Mouse (Mus musculus) limb, embryonic 14.5 days (tissue): ENCODE data around the gene Rab31. TPM values are rescaled to one million over a fixed set of nuclear protein-coding genes. Genes with fewer than 3 reads are reported as not detected.

Source experiments
- ATAC-seq: fragments of 200-750 bp; cut with Nextera tagmentation; 2 replicates; pipeline ENCODE4 v1.8.0; 2017; ENCODE audit warnings: low read depth, moderate number of reproducible peaks, moderate TSS enrichment; ENCODE audit not compliant: low FRiP score
- DNase-seq: peaks from one replicate; pipeline ENCODE4 v3.0.0-alpha.2; 2015; ENCODE audit warnings: low spot score
- H3K27ac ChIP-seq: fragments of 300-500 bp; sonication (generic); replicated peaks from 2 replicates; pipeline ENCODE4 v1.5.1; 2014; ENCODE audit warnings: low read depth, mild to moderate bottlenecking, low read length, moderate library complexity, mixed read lengths
- H3K27me3 ChIP-seq: fragments of 300-500 bp; sonication (generic); 2 replicates; pipeline ENCODE4 v1.6.1; 2014; ENCODE audit warnings: low read length, mixed read lengths; ENCODE audit not compliant: control insufficient read depth, insufficient read depth
- H3K36me3 ChIP-seq: fragments of 300-500 bp; sonication (generic); 2 replicates; pipeline ENCODE4 v1.6.1; 2014; ENCODE audit warnings: mild to moderate bottlenecking, low read length, moderate library complexity, mixed read lengths; ENCODE audit not compliant: control insufficient read depth, insufficient read depth
- H3K4me1 ChIP-seq: fragments of 300-500 bp; sonication (generic); 2 replicates; pipeline ENCODE4 v1.6.1; 2014; ENCODE audit warnings: antibody characterized with exemption, low read length, mixed read lengths; ENCODE audit not compliant: control insufficient read depth, insufficient read depth
- H3K4me2 ChIP-seq: fragments of 300-500 bp; sonication (generic); replicated peaks from 2 replicates; pipeline ENCODE4 v1.6.1; 2014; ENCODE audit warnings: low read depth, mild to moderate bottlenecking, low read length, moderate library complexity; ENCODE audit not compliant: severe bottlenecking
- H3K4me3 ChIP-seq: fragments of 300-500 bp; sonication (generic); replicated peaks from 2 replicates; pipeline ENCODE4 v1.5.1; 2014; ENCODE audit warnings: low read length
- H3K9ac ChIP-seq: fragments of 300-500 bp; sonication (generic); 2 replicates; pipeline ENCODE4 v1.6.1; 2014; ENCODE audit warnings: mild to moderate bottlenecking, low read depth, low read length, moderate library complexity; ENCODE audit not compliant: severe bottlenecking
- H3K9me3 ChIP-seq: fragments of 300-500 bp; sonication (generic); 2 replicates; pipeline ENCODE4 v1.6.1; 2016; ENCODE audit warnings: low read length; ENCODE audit not compliant: control insufficient read depth
- POLR2A ChIP-seq: fragments of 200-500 bp; IDR thresholded peaks from 2 replicates; pipeline ENCODE4 v1.8.0; 2012; ENCODE audit warnings: inconsistent platforms, mild to moderate bottlenecking, moderate library complexity, borderline replicate concordance; ENCODE audit not compliant: insufficient read depth, insufficient read length; ENCODE audit errors: extremely low read depth
- WGBS: fragments of 180-500 bp; shearing (Covaris S2); extraction: QIAGEN DNeasy Blood & Tissue Kit; methylation state at CpG from one replicate; pipeline ENCODE4 v1.1.7; 2014; 5-methylcytosine and 5-hydroxymethylcytosine counted together
- polyA plus RNA-seq, 2 experiments: library from polyadenylated mRNA; depleted of rRNA in 1 of 2; stranded (reverse) in 1 of 2; unstranded in 1 of 2; fragments of >200 nt; fragmentation: Nextera tagmentation in 1 of 2; extraction: Ambion mirVana in 1 of 2; gene quantifications; 2 replicates each; pipeline versions ENCODE4 v1.2.1 to v1.2.3; 2012 to 2014

Rab31 gene
- polyA plus RNA-seq, 2 experiments, result 36.3 to 67.8 TPM

DNA sequence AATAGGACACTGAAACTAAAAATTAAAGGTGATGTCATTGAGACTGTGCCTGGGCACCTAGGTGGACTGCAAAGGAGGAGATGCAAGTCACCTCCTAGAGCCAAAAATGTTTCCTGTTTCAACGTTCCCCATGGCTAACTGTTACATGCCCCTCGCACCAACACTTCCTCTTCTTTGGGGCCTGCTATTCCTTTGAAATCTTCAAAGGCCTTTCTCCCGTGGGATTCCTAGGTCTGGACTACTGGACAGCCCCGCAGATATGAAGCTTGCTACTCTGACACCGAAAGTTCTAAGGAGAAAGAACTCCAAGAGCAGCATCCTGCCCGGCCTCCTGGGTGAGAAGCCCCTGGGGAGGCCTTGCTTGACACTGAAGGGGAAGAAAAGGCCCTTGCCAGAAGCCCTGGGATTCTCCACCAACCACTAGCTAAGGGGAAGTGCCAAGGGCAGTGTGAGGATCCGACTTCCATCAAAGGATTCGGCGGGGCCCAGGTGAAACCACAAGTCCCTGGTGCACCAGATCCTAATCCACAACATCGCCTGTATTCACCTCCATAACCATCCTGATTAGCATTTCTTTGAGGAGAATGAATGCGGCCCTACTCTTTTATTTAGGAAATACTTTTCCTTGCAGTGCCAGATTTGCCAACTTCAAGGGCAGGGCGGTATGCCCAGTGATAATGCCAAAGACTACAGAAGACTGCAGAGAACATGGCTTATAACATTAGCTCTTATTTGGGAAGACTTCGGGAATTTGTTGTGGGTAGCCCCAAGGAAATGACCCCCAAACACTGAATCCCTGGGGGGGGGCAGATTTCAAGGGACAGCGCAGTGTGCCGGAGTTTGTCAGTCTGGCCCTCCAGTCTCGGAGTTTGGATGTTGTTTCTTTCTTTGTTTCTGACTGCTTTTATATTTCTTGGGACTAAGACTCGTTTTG, 1.3 kb downstream of the Rab31 start:
- H3K4me3 ChIP-seq, result peak overlapping the region; percentile 64
- H3K4me2 ChIP-seq, result peak overlapping the region; percentile 72
- no peaks in the 10 kb centered on the region for H3K9me3 ChIP-seq
- no peaks in the 10 kb centered on the region for H3K27me3 ChIP-seq
- DNase-seq (no peak), ATAC-seq (no peak)
- H3K9ac ChIP-seq, result peak overlapping the region; percentile 80
- no peaks in the 10 kb centered on the region for H3K36me3 ChIP-seq
- peaks cover 14% of the 10 kb centered on the region for H3K4me1 ChIP-seq
- no peak for TF ChIP-seq POLR2A
- no peak overlapping the region for H3K27ac ChIP-seq
- WGBS, result 22% methylated on average over 17 of the region's 17 CpGs

DNA sequence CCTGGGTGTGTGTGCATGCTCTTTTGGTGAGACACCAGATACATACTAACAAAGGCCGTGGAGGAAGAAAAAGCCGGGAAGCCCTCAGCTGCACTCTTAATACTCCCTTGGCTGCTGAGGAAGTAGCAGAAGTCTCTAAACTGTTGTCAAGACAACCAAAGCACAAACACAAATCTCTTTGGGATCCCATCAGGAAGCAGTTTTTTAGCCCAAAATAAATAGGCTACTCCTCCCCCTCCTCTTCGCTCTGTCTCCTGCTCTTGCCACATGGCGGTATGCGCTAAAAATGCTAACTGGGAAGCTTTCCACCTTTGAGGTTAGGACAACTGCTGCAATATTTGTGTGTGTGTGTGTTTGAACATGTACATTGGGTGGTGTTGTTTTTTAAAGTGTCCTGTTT, 4.1 kb downstream of the Rab31 start:
- H3K27ac ChIP-seq, result no peak overlapping the region
- 71% methylated on average over 5 of the region's 5 CpGs for WGBS
- H3K27me3 ChIP-seq, result no peaks in the 10 kb centered on the region
- peaks cover 14% of the 10 kb centered on the region for H3K4me1 ChIP-seq
- no peaks in the 10 kb centered on the region for H3K9me3 ChIP-seq
- no peak overlapping the region for H3K9ac ChIP-seq
- peak; percentile 34 for DNase-seq
- no peak overlapping the region for H3K4me2 ChIP-seq
- no peak for ATAC-seq
- no peak for TF ChIP-seq POLR2A
- H3K4me3 ChIP-seq, result no peak overlapping the region
- no peaks in the 10 kb centered on the region for H3K36me3 ChIP-seq

DNA sequence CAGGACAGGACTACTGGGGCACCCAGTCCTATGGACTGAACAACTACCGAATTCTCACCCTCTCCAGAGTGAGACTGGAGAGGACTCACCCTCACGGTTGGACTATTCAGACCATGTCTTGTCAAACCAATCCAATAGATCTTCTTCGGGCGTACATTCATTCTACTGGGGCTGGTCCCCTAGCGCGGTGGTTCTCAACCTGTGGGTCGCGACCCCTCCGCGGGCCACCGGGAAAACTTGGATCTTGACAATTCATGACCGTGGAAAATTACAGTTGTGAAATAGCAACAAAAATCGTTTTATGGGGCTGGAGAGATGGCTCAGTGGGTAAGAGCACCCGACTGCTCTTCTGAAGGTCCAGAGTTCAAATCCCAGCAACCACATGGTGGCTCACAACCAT, 9.3 kb downstream of the Rab31 start:
- H3K4me3 ChIP-seq, result no peak overlapping the region
- ATAC-seq, result no peak
- H3K9ac ChIP-seq, result no peak overlapping the region
- no peaks in the 10 kb centered on the region for H3K4me1 ChIP-seq
- no peaks in the 10 kb centered on the region for H3K9me3 ChIP-seq
- DNase-seq, result no peak
- TF ChIP-seq POLR2A, result no peak
- no peaks in the 10 kb centered on the region for H3K27me3 ChIP-seq
- H3K36me3 ChIP-seq, result no peaks in the 10 kb centered on the region
- no peak overlapping the region for H3K27ac ChIP-seq
- no peak overlapping the region for H3K4me2 ChIP-seq
- WGBS, result 93% methylated on average over 14 of the region's 14 CpGs

DNA sequence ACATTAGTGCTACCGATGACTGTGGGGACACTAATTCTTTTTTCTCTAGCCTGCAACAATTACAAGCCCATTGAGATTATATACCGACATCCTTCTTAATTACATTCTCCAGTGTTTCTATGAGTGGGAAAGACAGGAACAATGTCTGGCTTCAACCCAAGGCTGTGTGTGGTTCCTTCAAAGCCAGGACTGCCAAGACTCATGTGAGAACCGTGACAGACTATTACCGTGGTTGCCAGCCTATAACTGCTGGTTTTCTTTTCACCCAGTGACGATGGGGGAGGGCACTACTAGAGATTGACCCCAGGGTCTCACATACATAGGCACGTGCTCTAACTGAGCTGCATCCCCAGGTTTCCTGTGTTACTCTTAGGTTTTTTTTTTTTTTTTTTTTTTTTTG, 15.4 kb downstream of the Rab31 start:
- Histone ChIP-seq H3K4me3 (no peak overlapping the region), H3K9me3 (no peaks in the 10 kb centered on the region), H3K27me3 (no peaks in the 10 kb centered on the region), H3K4me1 (no peaks in the 10 kb centered on the region), H3K27ac (no peak overlapping the region), H3K36me3 (peaks cover 3% of the 10 kb centered on the region; the same call in 1 of the 2 replicates), H3K9ac (no peak overlapping the region), H3K4me2 (no peak overlapping the region)
- no peak for DNase-seq
- ATAC-seq, result no peak
- TF ChIP-seq POLR2A, result no peak
- 70% methylated on average over 6 of the region's 6 CpGs for WGBS

DNA sequence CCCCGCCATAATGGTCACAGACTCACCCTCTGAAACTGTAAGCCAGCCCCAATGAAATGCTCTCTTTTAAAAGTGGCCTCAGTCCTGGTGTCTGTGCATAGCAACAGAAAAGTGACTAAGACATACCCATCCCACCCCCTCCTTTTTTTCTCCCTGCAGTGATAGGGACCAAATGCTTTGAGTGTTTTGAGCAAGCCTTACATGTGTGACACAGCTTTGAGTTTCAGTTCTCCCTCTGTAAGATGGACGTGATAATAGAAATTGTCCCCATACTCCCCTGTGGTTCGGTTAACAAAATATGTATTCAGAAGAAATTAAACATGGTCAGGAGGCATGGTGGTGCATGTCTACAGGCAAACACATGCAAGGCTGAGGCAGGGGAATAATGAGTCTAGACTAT, 16.7 kb downstream of the Rab31 start:
- DNase-seq, result no peak
- no peak overlapping the region for H3K27ac ChIP-seq
- peaks cover 3% of the 10 kb centered on the region; the same call in 1 of the 2 replicates for H3K36me3 ChIP-seq
- H3K27me3 ChIP-seq, result no peaks in the 10 kb centered on the region
- H3K9me3 ChIP-seq, result no peaks in the 10 kb centered on the region
- H3K4me3 ChIP-seq, result no peak overlapping the region
- ATAC-seq, result no peak
- H3K4me2 ChIP-seq, result no peak overlapping the region
- TF ChIP-seq POLR2A, result no peak
- no peak overlapping the region for H3K9ac ChIP-seq
- 95% methylated on average over 3 of the region's 3 CpGs for WGBS
- no peaks in the 10 kb centered on the region for H3K4me1 ChIP-seq
